Mouse (Mus musculus) spleen, adult 2 months (tissue): Measurements from ENCODE around the gene Snx29. TPM values are rescaled to one million over a fixed set of nuclear protein-coding genes. Genes with fewer than 3 reads are reported as not detected.

Experiments
- DNase-seq, 2 experiments: peaks; one replicate each; pipeline versions ENCODE4 v3.0.0 to v3.0.0-alpha.2; 2012 to 2021; ENCODE audit warnings: low spot score in 2 of 2, low read depth in 1 of 2
- H3K27ac ChIP-seq: fragments of 200-500 bp; 2 replicates; pipeline ENCODE4 v1.5.1; 2012; ENCODE audit warnings: low read length, inconsistent platforms; ENCODE audit not compliant: insufficient read depth
- H3K27me3 ChIP-seq: fragments of 200-500 bp; 2 replicates; pipeline ENCODE4 v1.6.1; 2012; ENCODE audit warnings: mild to moderate bottlenecking, moderate library complexity, low read length, inconsistent platforms; ENCODE audit not compliant: control insufficient read depth, insufficient read depth
- H3K36me3 ChIP-seq: fragments of 200-500 bp; 2 replicates; pipeline ENCODE4 v1.6.1; 2012; ENCODE audit warnings: mild to moderate bottlenecking, low read length, inconsistent platforms; ENCODE audit not compliant: control insufficient read depth, insufficient read depth
- H3K4me1 ChIP-seq: fragments of 200-500 bp; 2 replicates; pipeline ENCODE4 v1.6.1; 2011; ENCODE audit warnings: inconsistent platforms; ENCODE audit not compliant: control insufficient read depth, insufficient read depth, insufficient read length
- H3K4me3 ChIP-seq: fragments of 200-500 bp; 2 replicates; pipeline ENCODE4 v1.5.1; 2011; ENCODE audit warnings: mild to moderate bottlenecking, inconsistent platforms; ENCODE audit not compliant: insufficient read depth, insufficient read length; ENCODE audit errors: extremely low read depth
- CTCF ChIP-seq: fragments of 200-500 bp; IDR thresholded peaks from 2 replicates; pipeline ENCODE4 v1.5.1; 2011; ENCODE audit warnings: mild to moderate bottlenecking, inconsistent platforms; ENCODE audit not compliant: insufficient read depth, insufficient read length, insufficient replicate concordance; ENCODE audit errors: extremely low read depth
- POLR2A ChIP-seq: fragments of 200-500 bp; IDR thresholded peaks from 2 replicates; pipeline ENCODE4 v1.6.1; 2011; ENCODE audit warnings: low read depth, low read length, inconsistent platforms
- WGBS: fragments of 180-500 bp; shearing (Covaris S2); methylation state at CpG from one replicate; pipeline ENCODE4 v1.1.7; 2018; 5-methylcytosine and 5-hydroxymethylcytosine counted together
- polyA plus RNA-seq: library from polyadenylated mRNA; depleted of rRNA; stranded (reverse); fragments of >200 nt; gene quantifications from 2 replicates; pipeline ENCODE4 v1.2.3, GENCODE M21; 2012

Gene Snx29
- polyA plus RNA-seq, 1 experiment: 13.6 TPM

DNA sequence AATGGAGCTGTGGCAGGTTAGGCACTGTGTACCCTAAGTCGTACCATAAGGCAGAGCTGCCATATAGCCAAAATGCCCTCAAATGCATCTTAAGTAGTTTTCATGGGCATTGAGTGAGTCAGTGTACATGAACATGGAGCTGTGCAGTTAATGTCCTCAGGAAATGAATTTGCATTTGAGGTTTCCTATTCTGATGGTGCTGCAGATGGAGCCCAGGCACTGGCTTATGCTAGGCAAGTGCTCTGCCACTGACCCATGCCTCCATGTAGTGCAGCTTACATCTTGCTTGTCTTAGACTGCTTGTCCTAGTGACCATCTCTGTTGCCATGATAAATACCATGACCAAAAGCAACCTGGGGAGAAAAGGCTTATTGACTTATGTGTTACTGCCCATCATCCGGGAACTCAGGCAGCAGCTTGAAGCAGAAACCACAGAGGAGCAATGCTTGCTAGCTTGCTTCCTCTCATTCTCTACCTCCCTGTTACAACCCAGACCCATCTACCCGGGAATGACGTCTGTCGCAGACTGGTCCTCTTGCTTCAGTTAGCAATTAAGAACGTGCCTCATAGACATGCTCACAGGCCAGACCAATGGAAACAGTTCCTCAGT, 336.5 kb downstream of the Snx29 start:
- peak overlapping the region; percentile 67 for H3K27ac ChIP-seq
- WGBS: 20% methylated on average over 6 of the region's 6 CpGs
- H3K4me1 ChIP-seq: peaks cover 20% of the 10 kb centered on the region

DNA sequence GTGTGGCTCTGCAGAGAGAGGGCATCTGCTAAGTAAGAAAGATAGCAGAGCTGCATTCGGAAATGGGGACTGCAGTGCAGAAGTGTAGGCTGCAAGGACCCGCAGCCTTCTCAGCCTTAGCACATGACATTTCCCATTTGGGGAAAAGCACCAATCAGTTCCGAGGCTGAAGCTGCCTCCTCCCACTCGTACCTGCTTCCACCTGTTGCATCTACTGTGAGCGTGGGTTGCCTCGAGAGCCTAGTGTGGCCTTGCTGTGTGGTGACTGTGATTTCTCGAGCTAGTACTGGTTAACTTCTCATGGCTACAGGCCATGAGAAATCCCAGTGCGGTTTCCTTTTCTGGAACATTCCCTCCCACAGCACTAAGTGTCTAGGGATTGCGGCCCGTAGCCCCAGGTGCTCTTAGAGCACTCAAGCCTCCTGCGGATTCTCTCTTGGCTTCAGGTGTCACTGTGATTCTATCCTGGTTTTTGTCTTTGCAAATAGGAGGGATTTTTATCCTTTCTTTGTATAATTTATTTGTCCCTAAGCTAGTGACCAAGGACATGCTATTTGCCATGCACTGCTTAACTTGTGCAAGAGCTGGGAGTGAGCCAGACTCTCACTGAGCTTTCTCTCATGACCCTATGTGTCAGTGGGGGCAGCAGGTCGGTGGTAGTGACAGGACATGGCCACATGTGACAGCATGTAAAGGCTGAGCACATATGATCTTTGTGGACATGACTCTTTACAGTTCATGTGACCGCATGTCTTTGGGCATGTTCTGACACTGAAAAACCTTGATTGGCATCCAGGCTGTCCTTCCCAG, 342.4 kb downstream of the Snx29 start:
- Histone ChIP-seq H3K27ac (no peak overlapping the region), H3K36me3 (peaks cover 3% of the 10 kb centered on the region; the same call in 1 of the 2 replicates), H3K4me1 (peaks cover 5% of the 10 kb centered on the region; the same call in 1 of the 2 replicates), H3K4me3 (no peak overlapping the region), H3K27me3 (no peaks in the 10 kb centered on the region)
- no peak for TF ChIP-seq POLR2A
- no peak for TF ChIP-seq CTCF
- no peak for DNase-seq
- 87% methylated on average over 13 of the region's 13 CpGs for WGBS

More for the DNA sequence above, 336.5 kb downstream of the Snx29 start:
- H3K27me3 ChIP-seq: no peaks in the 10 kb centered on the region
- TF ChIP-seq POLR2A: no peak; the same call in 1 of the 2 replicates
- TF ChIP-seq CTCF: no peak
- peaks cover 2% of the 10 kb centered on the region; the same call in 1 of the 2 replicates for H3K36me3 ChIP-seq
- H3K4me3 ChIP-seq: no peak overlapping the region
- peak in 1 of 2 experiments; percentile 21 for DNase-seq

- no peak overlapping the region for H3K27ac ChIP-seq
- H3K36me3 ChIP-seq: peaks cover 3% of the 10 kb centered on the region; the same call in 1 of the 2 replicates
- TF ChIP-seq POLR2A (no peak), CTCF (no peak)
- no peak overlapping the region for H3K4me3 ChIP-seq
- no peaks in the 10 kb centered on the region for H3K27me3 ChIP-seq
- 62% methylated on average over 6 of the region's 6 CpGs for WGBS
- no peaks in the 10 kb centered on the region; the same call in 1 of the 2 replicates for H3K4me1 ChIP-seq
- no peak for DNase-seq
These were observed 343.2 kb downstream of the Snx29 start for GRCm38 (mm10) chr16:11665869-11666268.

DNA sequence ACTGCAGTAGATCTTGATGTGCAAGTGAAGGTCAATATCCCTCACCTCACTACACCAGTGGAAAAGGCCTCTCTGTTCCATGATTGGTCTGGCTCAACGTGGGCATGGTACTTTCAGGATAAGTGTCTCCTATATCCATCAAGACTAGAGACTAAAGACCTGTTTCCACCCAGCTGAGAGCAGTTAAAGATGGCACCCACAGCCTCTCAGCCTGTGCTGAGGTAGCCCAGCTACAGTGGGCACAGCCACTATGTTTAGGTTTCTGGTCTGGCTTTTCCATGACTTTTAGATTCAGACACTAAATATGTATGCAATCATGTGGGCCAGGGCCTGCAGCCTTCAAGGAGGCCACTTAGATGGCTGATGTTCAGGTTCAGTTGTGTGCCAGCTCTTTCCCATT, 345.7 kb downstream of the Snx29 start:
- Histone ChIP-seq H3K36me3 (0 out of 2 replicates have a peak, but pooled peaks cover 1% of the 10 kb centered on the region), H3K27me3 (no peaks in the 10 kb centered on the region), H3K4me1 (no peaks in the 10 kb centered on the region), H3K27ac (no peak overlapping the region), H3K4me3 (no peak overlapping the region)
- TF ChIP-seq CTCF: no peak
- no peak for DNase-seq
- 88% methylated on average over 1 of the region's 1 CpGs for WGBS

DNA sequence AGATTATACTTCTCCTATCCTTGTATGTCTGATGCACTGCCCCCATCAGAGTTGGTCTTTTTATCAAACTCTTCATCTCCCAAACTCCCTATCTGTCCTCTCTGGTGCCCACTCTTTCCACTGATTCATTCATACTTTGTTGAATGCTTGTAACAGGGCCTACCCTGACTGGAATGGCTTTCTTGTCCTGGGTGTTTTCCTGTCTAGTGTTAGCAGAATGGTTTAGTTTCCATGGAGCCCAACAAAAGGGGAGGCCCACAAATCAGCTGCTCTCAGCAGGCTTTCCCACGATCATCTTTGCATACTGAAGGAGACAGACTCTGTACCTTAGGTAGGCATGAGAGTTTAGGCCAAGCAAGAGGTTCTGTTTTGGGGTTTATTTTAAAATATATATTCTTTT, 346.2 kb downstream of the Snx29 start:
- Histone ChIP-seq H3K27ac (no peak overlapping the region), H3K4me1 (no peaks in the 10 kb centered on the region), H3K36me3 (0 out of 2 replicates have a peak, but pooled peaks cover 1% of the 10 kb centered on the region), H3K4me3 (no peak overlapping the region), H3K27me3 (no peaks in the 10 kb centered on the region)
- 98% methylated on average over 1 of the region's 1 CpGs for WGBS
- TF ChIP-seq CTCF (no peak), POLR2A (no peak)
- DNase-seq: no peak

DNA sequence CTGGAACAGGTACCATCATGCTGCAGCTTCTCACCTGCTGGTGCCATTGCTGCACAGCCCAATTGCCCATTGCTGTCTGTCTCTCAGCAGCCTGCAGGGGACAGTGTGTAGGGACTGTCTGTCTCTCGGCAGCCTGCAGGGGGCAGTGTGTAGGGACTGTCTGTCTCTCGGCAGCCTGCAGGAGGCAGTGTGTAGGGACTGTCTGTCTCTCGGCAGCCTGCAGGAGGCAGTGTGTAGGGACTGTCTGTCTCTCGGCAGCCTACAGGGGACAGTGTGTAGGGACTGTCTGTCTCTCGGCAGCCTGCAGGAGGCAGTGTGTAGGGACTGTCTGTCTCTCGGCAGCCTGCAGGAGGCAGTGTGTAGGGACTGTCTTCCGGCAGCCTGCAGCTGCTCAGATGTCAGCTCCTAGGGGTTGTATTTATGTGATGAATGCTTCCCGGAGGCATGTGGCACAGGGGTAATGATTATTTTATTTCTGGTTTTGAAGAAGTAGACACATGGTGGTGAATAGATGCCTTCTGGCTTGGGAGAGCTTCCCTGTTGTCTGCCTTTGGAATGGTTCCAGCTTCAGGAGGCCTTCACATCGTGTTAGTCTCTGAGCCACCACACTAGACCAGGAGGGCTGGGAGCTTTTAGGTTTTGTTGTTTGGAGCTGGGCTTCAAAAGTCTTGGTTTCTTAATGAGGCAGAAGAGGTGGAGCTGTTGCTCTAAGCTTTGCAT, 347.7 kb downstream of the Snx29 start:
- Histone ChIP-seq H3K4me1 (no peaks in the 10 kb centered on the region; the same call in 1 of the 2 replicates), H3K36me3 (no peaks in the 10 kb centered on the region), H3K27me3 (no peaks in the 10 kb centered on the region), H3K4me3 (no peak overlapping the region), H3K27ac (no peak overlapping the region)
- no peak for DNase-seq
- TF ChIP-seq POLR2A (no peak), CTCF (peak; percentile 29; the same call in 1 of the 2 replicates)
- 89% methylated on average over 9 of the region's 9 CpGs for WGBS
